Mouse (Mus musculus) stomach, embryonic 15.5 days (tissue): ENCODE measurements around the gene Adamts20. TPM values are rescaled to one million over a fixed set of nuclear protein-coding genes. Genes with fewer than 3 reads are reported as not detected.
"Not testable (repeated sequence)": the region's sequence is repeated elsewhere in the genome, so short reads cannot be mapped to it uniquely, and the experiment has no call there.

ENCODE experiments used
- ATAC-seq: fragments of 200-750 bp; cut with Nextera tagmentation; 2 replicates; pipeline ENCODE4 v1.8.0; 2017; ENCODE audit warnings: low read depth, moderate number of reproducible peaks, moderate TSS enrichment; ENCODE audit not compliant: insufficient read depth, low FRiP score
- H3K27ac ChIP-seq: fragments of 300-500 bp; sonication (generic); 2 replicates; pipeline ENCODE4 v1.5.1; 2015; ENCODE audit warnings: mild to moderate bottlenecking, inconsistent platforms
- H3K27me3 ChIP-seq: fragments of 300-500 bp; sonication (generic); replicated peaks from 2 replicates; pipeline ENCODE4 v1.6.1; 2015; ENCODE audit warnings: inconsistent platforms
- H3K36me3 ChIP-seq: fragments of 300-500 bp; sonication (generic); 2 replicates; pipeline ENCODE4 v1.6.1; 2015; ENCODE audit warnings: inconsistent platforms
- H3K4me1 ChIP-seq: fragments of 300-500 bp; sonication (generic); 2 replicates; pipeline ENCODE4 v1.6.1; 2015; ENCODE audit warnings: inconsistent platforms
- H3K4me2 ChIP-seq: fragments of 300-500 bp; sonication (generic); 2 replicates; pipeline ENCODE4 v1.6.1; 2015; ENCODE audit warnings: mild to moderate bottlenecking, inconsistent platforms
- H3K4me3 ChIP-seq: fragments of 300-500 bp; sonication (generic); replicated peaks from 2 replicates; pipeline ENCODE4 v1.5.1; 2015; ENCODE audit warnings: inconsistent platforms
- H3K9ac ChIP-seq: fragments of 300-500 bp; sonication (generic); 2 replicates; pipeline ENCODE4 v1.6.1; 2015; ENCODE audit warnings: inconsistent platforms
- H3K9me3 ChIP-seq: fragments of 300-500 bp; sonication (generic); 2 replicates; pipeline ENCODE4 v1.6.1; 2016; ENCODE audit warnings: inconsistent platforms
- WGBS: fragments of 180-500 bp; shearing (Covaris S2); methylation state at CpG from one replicate; pipeline ENCODE4 v1.1.7; 2015; 5-methylcytosine and 5-hydroxymethylcytosine counted together
- polyA plus RNA-seq: library from polyadenylated mRNA; unstranded; fragments of >200 nt; fragmentation: Nextera tagmentation; extraction: Ambion mirVana; gene quantifications from 2 replicates; pipeline ENCODE4 v1.2.1, GENCODE M21; 2015

Adamts20 gene
- polyA plus RNA-seq, 1 experiment from 2014 or later, result 3.3 TPM

- no peaks in the 10 kb centered on the region for H3K36me3 ChIP-seq
- H3K4me3 ChIP-seq, result peak overlapping the region; percentile 64
- H3K9ac ChIP-seq, result peak overlapping the region; percentile 32; the same call in 1 of the 2 replicates
- H3K9me3 ChIP-seq, result no peaks in the 10 kb centered on the region
- peak overlapping the region; percentile 97 for H3K4me2 ChIP-seq
- 1% methylated on average over 53 of the region's 65 CpGs for WGBS
- H3K27me3 ChIP-seq, result peaks cover 12% of the 10 kb centered on the region; the same call in 1 of the 2 replicates
- 0 out of 2 replicates have a peak, but pooled peaks cover 8% of the 10 kb centered on the region for H3K4me1 ChIP-seq
- ATAC-seq, result peak; percentile 94
- 0 out of 2 replicates have a peak overlapping the region, but pooled peaks have one; percentile 44 for H3K27ac ChIP-seq
Observed at GRCm38 (mm10) chr15:94404071-94404545, 61.1 kb downstream of the Adamts20 start.

- WGBS, result 1% methylated on average over 34 of the region's 34 CpGs
Observed at GRCm38 (mm10) chr15:94403461-94404070, 61.7 kb downstream of the Adamts20 start.

GRCm38 (mm10) chr15:94403018-94403417 is 62.2 kb downstream of the Adamts20 start:
- WGBS, result 9% methylated on average over 15 of the region's 15 CpGs
- H3K9ac ChIP-seq, result no peak overlapping the region
- ATAC-seq, result no peak

More at GRCm38 (mm10) chr15:94403461-94404070, 61.7 kb downstream of the Adamts20 start:
- no peaks in the 10 kb centered on the region for H3K36me3 ChIP-seq
- 0 out of 2 replicates have a peak overlapping the region, but pooled peaks have one; percentile 44 for H3K27ac ChIP-seq
- ATAC-seq, result no peak
- H3K9me3 ChIP-seq, result no peaks in the 10 kb centered on the region
- H3K27me3 ChIP-seq, result peaks cover 12% of the 10 kb centered on the region; the same call in 1 of the 2 replicates
- H3K9ac ChIP-seq, result peak overlapping the region; percentile 32; the same call in 1 of the 2 replicates
- peak overlapping the region; percentile 97 for H3K4me2 ChIP-seq
- 0 out of 2 replicates have a peak, but pooled peaks cover 8% of the 10 kb centered on the region for H3K4me1 ChIP-seq
- peak overlapping the region; percentile 64 for H3K4me3 ChIP-seq

GRCm38 (mm10) chr15:94392737-94393136 is 72.5 kb downstream of the Adamts20 start:
- no peak overlapping the region for H3K4me3 ChIP-seq
- no peaks in the 10 kb centered on the region for H3K36me3 ChIP-seq
- H3K27me3 ChIP-seq, result no peaks in the 10 kb centered on the region
- no peaks in the 10 kb centered on the region for H3K9me3 ChIP-seq
- no peak overlapping the region for H3K4me2 ChIP-seq
- 84% methylated on average over 7 of the region's 7 CpGs for WGBS
- no peak overlapping the region for H3K27ac ChIP-seq
- H3K9ac ChIP-seq, result no peak overlapping the region
- no peaks in the 10 kb centered on the region for H3K4me1 ChIP-seq
- no peak for ATAC-seq

More at GRCm38 (mm10) chr15:94403018-94403417, 62.2 kb downstream of the Adamts20 start:
- H3K4me3 ChIP-seq, result peak overlapping the region; percentile 64
- no peaks in the 10 kb centered on the region for H3K9me3 ChIP-seq
- peak overlapping the region; percentile 97 for H3K4me2 ChIP-seq
- H3K36me3 ChIP-seq, result no peaks in the 10 kb centered on the region
- peaks cover 12% of the 10 kb centered on the region; the same call in 1 of the 2 replicates for H3K27me3 ChIP-seq
- no peak overlapping the region for H3K27ac ChIP-seq
- 0 out of 2 replicates have a peak, but pooled peaks cover 8% of the 10 kb centered on the region for H3K4me1 ChIP-seq

- not testable (repeated sequence) for H3K4me1 ChIP-seq, H3K4me2 ChIP-seq, H3K9ac ChIP-seq, ATAC-seq, H3K36me3 ChIP-seq, H3K9me3 ChIP-seq, H3K27me3 ChIP-seq, H3K4me3 ChIP-seq, H3K27ac ChIP-seq
- WGBS, result 70% methylated on average over 2 of the region's 2 CpGs
Observed at GRCm38 (mm10) chr15:94390127-94390526, 75.1 kb downstream of the Adamts20 start.

GRCm38 (mm10) chr15:94379425-94379824 is 85.8 kb downstream of the Adamts20 start:
- Histone ChIP-seq H3K9ac (no peak overlapping the region), H3K27ac (no peak overlapping the region), H3K36me3 (no peaks in the 10 kb centered on the region), H3K4me3 (no peak overlapping the region), H3K4me1 (no peaks in the 10 kb centered on the region), H3K4me2 (no peak overlapping the region), H3K27me3 (no peaks in the 10 kb centered on the region), H3K9me3 (no peaks in the 10 kb centered on the region)
- 94% methylated on average over 4 of the region's 9 CpGs for WGBS
- ATAC-seq, result no peak

- ATAC-seq, result no peak
- WGBS, result 73% methylated on average over 7 of the region's 7 CpGs
- Histone ChIP-seq H3K36me3 (no peaks in the 10 kb centered on the region), H3K27ac (no peak overlapping the region), H3K9ac (no peak overlapping the region), H3K4me2 (no peak overlapping the region), H3K9me3 (no peaks in the 10 kb centered on the region), H3K27me3 (no peaks in the 10 kb centered on the region), H3K4me1 (no peaks in the 10 kb centered on the region), H3K4me3 (no peak overlapping the region)
Observed at GRCm38 (mm10) chr15:94372548-94372947, 92.7 kb downstream of the Adamts20 start.

GRCm38 (mm10) chr15:94349052-94349451 is 116.2 kb downstream of the Adamts20 start:
- no peak overlapping the region for H3K9ac ChIP-seq
- H3K9me3 ChIP-seq, result no peaks in the 10 kb centered on the region
- H3K36me3 ChIP-seq, result no peaks in the 10 kb centered on the region
- no peak overlapping the region for H3K4me3 ChIP-seq
- H3K4me2 ChIP-seq, result no peak overlapping the region
- H3K27me3 ChIP-seq, result no peaks in the 10 kb centered on the region
- WGBS, result 90% methylated on average over 18 of the region's 18 CpGs
- no peaks in the 10 kb centered on the region for H3K4me1 ChIP-seq
- no peak for ATAC-seq
- H3K27ac ChIP-seq, result no peak overlapping the region

- no peak for ATAC-seq
- Histone ChIP-seq H3K4me1 (no peaks in the 10 kb centered on the region), H3K9me3 (no peaks in the 10 kb centered on the region), H3K9ac (no peak overlapping the region), H3K4me2 (no peak overlapping the region), H3K36me3 (no peaks in the 10 kb centered on the region), H3K4me3 (no peak overlapping the region), H3K27ac (no peak overlapping the region), H3K27me3 (no peaks in the 10 kb centered on the region)
- WGBS, result 88% methylated on average over 5 of the region's 5 CpGs
Observed at GRCm38 (mm10) chr15:94344317-94344716, 120.9 kb downstream of the Adamts20 start.

GRCm38 (mm10) chr15:94342365-94342764 is 122.9 kb downstream of the Adamts20 start:
- Histone ChIP-seq H3K27ac (no peak overlapping the region), H3K4me1 (no peaks in the 10 kb centered on the region), H3K27me3 (no peaks in the 10 kb centered on the region), H3K36me3 (no peaks in the 10 kb centered on the region), H3K9ac (no peak overlapping the region), H3K4me2 (no peak overlapping the region), H3K4me3 (no peak overlapping the region), H3K9me3 (no peaks in the 10 kb centered on the region)
- 58% methylated on average over 10 of the region's 10 CpGs for WGBS
- no peak for ATAC-seq

- 85% methylated on average over 8 of the region's 8 CpGs for WGBS
- Histone ChIP-seq H3K36me3 (no peaks in the 10 kb centered on the region), H3K9ac (no peak overlapping the region), H3K27me3 (no peaks in the 10 kb centered on the region), H3K4me3 (no peak overlapping the region), H3K4me2 (no peak overlapping the region), H3K4me1 (no peaks in the 10 kb centered on the region), H3K9me3 (no peaks in the 10 kb centered on the region), H3K27ac (no peak overlapping the region)
- ATAC-seq, result no peak
Observed at GRCm38 (mm10) chr15:94339011-94339410, 126.2 kb downstream of the Adamts20 start.

GRCm38 (mm10) chr15:94334586-94334985 is 130.6 kb downstream of the Adamts20 start:
- no peak overlapping the region for H3K4me3 ChIP-seq
- no peaks in the 10 kb centered on the region for H3K27me3 ChIP-seq
- ATAC-seq, result no peak
- H3K9me3 ChIP-seq, result no peaks in the 10 kb centered on the region
- H3K27ac ChIP-seq, result no peak overlapping the region
- H3K9ac ChIP-seq, result no peak overlapping the region
- H3K4me1 ChIP-seq, result no peaks in the 10 kb centered on the region
- 36% methylated on average over 10 of the region's 10 CpGs for WGBS
- H3K4me2 ChIP-seq, result no peak overlapping the region
- no peaks in the 10 kb centered on the region for H3K36me3 ChIP-seq
